Comparison of ENCODE assay signal across 27 mouse cellular contexts in the genomic region with DNA sequence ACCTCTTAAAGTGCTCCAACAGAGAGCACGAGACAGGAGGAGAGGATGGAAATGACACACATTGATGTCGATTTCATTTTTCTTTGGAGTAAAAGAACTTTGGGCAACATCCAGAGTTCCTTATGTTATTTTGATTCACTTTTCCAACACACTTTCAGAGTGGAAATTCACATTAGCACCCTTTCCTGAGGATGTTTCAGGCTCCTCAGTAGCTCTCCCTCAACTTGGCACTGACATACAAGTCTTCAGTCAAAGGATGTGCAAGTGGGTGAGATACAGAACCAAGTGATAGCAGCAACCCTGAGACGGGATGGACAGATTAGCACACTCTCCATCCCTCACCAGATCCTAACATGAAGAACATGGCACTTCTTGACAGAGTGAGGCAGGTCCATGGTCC. TPM values are rescaled to one million over a fixed set of nuclear protein-coding genes. Genes with fewer than 3 reads are reported as not detected.
DNase-seq lines count a peak whose midpoint lies in the region; ATAC-seq and TF ChIP-seq lines count a peak whose summit lies in the region.
"Had no signal": no experiment of that assay in that cellular context is flagged by ENCODE, and none has a peak within 500 bp of the region (broad histone marks: within the 10 kb centered on the region; RNA-seq: fewer than 3 reads in every experiment).

No protein-coding gene starts in this region.

- no peaks in the 10 kb centered on the region for H3K4me1 ChIP-seq in forebrain, embryonic 15.5 days
- H3K4me1 ChIP-seq in forebrain, embryonic 13.5 days, result no peaks in the 10 kb centered on the region
- H3K4me1 ChIP-seq: heart, embryonic 10.5 days; heart, embryonic 13.5 days had no signal

- H3K27ac ChIP-seq in forebrain, embryonic 15.5 days (replicated peaks), result peak overlapping the region; percentile 65; the same call in 1 of the 2 replicates
- H3K27ac ChIP-seq in forebrain, embryonic 13.5 days, result no peak overlapping the region
- H3K27ac ChIP-seq: gastrocnemius, adult 2 months; heart, embryonic 10.5 days; heart, embryonic 13.5 days; hindbrain, embryonic 14.5 days; hindbrain, postnatal 0 days had no signal

- WGBS in forebrain, embryonic 15.5 days, result 76% methylated on average over 3 of the region's 3 CpGs
- 86% methylated on average over 3 of the region's 3 CpGs for WGBS in forebrain, embryonic 13.5 days

- no peak overlapping the region for H3K4me2 ChIP-seq in forebrain, embryonic 15.5 days (replicated peaks)
- no peak overlapping the region for H3K4me2 ChIP-seq in forebrain, embryonic 13.5 days
- H3K4me2 ChIP-seq: heart, embryonic 13.5 days; hindbrain, embryonic 14.5 days had no signal

- no peak for TF ChIP-seq CTCF in brain, embryonic 14.5 days (IDR thresholded peaks at IDR 0.05; ENCODE audit: borderline replicate concordance, extremely low read depth, insufficient read depth, insufficient read length)

- no peaks in the 10 kb centered on the region for H3K36me3 ChIP-seq in forebrain, embryonic 15.5 days
- H3K36me3 ChIP-seq in forebrain, embryonic 13.5 days (ENCODE audit: poor library complexity, severe bottlenecking), result no peaks in the 10 kb centered on the region
- H3K36me3 ChIP-seq: G1E; heart, embryonic 10.5 days; heart, embryonic 13.5 days had no signal

- H3K4me3 ChIP-seq in forebrain, embryonic 15.5 days, result no peak overlapping the region
- no peak overlapping the region for H3K4me3 ChIP-seq in forebrain, embryonic 13.5 days
- H3K4me3 ChIP-seq: gastrocnemius, adult 2 months; heart, embryonic 10.5 days; heart, embryonic 13.5 days had no signal

- H3K27me3 ChIP-seq in forebrain, embryonic 15.5 days, result no peaks in the 10 kb centered on the region
- no peaks in the 10 kb centered on the region for H3K27me3 ChIP-seq in forebrain, embryonic 13.5 days
- H3K27me3 ChIP-seq: heart, embryonic 13.5 days; Patski had no signal

- no peak; the same call in 1 of the 2 replicates for ATAC-seq in forebrain, embryonic 15.5 days (replicated peaks)
- ATAC-seq in forebrain, embryonic 13.5 days, result no peak
- ATAC-seq in frontal cortex, adult (ENCODE audit: low TSS enrichment), result peak; percentile 82
- ATAC-seq: hindbrain, postnatal 0 days; inflammation-experienced regulatory T-cells, adult 6 months; intestine, embryonic 16.5 days; Patski had no signal

- H3K9me3 ChIP-seq in forebrain, embryonic 15.5 days, result no peaks in the 10 kb centered on the region
- H3K9me3 ChIP-seq in forebrain, embryonic 13.5 days (replicated peaks), result no peaks in the 10 kb centered on the region
- H3K9me3 ChIP-seq: heart, embryonic 10.5 days; heart, embryonic 13.5 days had no signal

- no peak for DNase-seq in frontal cortex, postnatal 10 days (ENCODE audit: low spot score in 2 of 2)
- DNase-seq in right cerebral cortex, adult 18-20 months, result peak; percentile 9
- no peak for DNase-seq in right cerebral cortex, postnatal 14 days
- peak; percentile 51 for DNase-seq in brain, embryonic 14.5 days (ENCODE audit: low read depth)
- DNase-seq: adrenal gland, postnatal 10 days; adrenal gland, postnatal 36 days; B cell, adult 2 months; cerebellum, adult 11-12 months; cerebellum, adult 8-10 months; cerebellum, postnatal 10 days; gastrocnemius, adult 2 months; gastrocnemius, postnatal 14 days; heart, adult 18-20 months; heart, postnatal 14 days; heart, postnatal 4 days; kidney, adult 18-20 months had no signal

- H3K9ac ChIP-seq in forebrain, embryonic 15.5 days (replicated peaks), result no peak overlapping the region
- H3K9ac ChIP-seq in forebrain, embryonic 13.5 days, result no peak overlapping the region
- H3K9ac ChIP-seq: heart, embryonic 13.5 days; hindbrain, embryonic 14.5 days had no signal

- TF ChIP-seq POLR2A in brain, embryonic 14.5 days (IDR thresholded peaks at IDR 0.05; ENCODE audit: borderline replicate concordance, extremely low read depth, insufficient read depth, insufficient read length, poor library complexity, severe bottlenecking), result no peak

RNA-seq across cellular contexts. Expression of gene Tmem108, which starts 60.0 kb away (rescaled TPM):
- 72.3 and 78.0 TPM in 2 replicates for polyA plus RNA-seq in forebrain, embryonic 15.5 days (2015; fragmentation: Nextera tagmentation; extraction: Ambion mirVana)
- 41.4 and 41.5 TPM in 2 replicates for polyA plus RNA-seq in forebrain, embryonic 13.5 days (2015; fragmentation: Nextera tagmentation; extraction: Ambion mirVana)
- polyA plus RNA-seq in brain, embryonic 14.5 days (2012; rRNA removed), result 28.2 and 34.8 TPM in 2 replicates
- polyA plus RNA-seq: G1E, Patski had no signal

Comparison
In these comparisons a context has a peak if more than half of its experiments do, and no peak if none do; other contexts are left out.
1. DNase-seq: peak in right cerebral cortex, adult 18-20 months (single experiment) and brain, embryonic 14.5 days (single experiment); none in frontal cortex, postnatal 10 days (0 of 2) and right cerebral cortex, postnatal 14 days (single experiment).